Mouse (Mus musculus): Measurements from ENCODE around the gene Vmn1r138.
"Not testable (repeated sequence)": the region's sequence is repeated elsewhere in the genome, so short reads cannot be mapped to it uniquely, and the experiment has no call there.

DNA sequence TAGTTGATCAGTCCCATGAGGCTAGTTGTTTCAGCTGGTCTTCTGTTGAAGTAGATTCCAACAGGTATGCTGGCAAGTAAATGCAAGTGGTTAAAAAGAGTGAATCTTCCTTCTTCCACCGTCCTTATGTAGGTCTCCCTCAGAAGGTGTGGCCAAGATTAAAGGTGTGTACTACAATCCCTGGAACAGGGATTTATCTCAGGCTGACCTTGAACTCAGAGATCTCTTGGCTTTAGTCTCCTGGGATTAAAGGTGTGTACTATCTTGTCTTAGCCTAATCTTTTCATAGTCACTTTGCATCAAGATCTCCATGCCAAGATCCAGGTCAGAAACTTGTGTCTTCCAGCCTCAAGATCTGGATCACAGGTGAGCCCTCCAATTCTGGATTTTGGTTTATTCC lies 27.5 kb upstream of the Vmn1r138 start, which contains the start of gene Gm6176:
- not testable (repeated sequence) for TF ChIP-seq CTCF, POLR2A (IDR thresholded peaks at IDR 0.05; ENCODE audit: insufficient read depth, low read depth, low read length)
